Mouse (Mus musculus): ENCODE measurements around the gene Fam98c. TPM values are rescaled to one million over a fixed set of nuclear protein-coding genes. Genes with fewer than 3 reads are reported as not detected.
A peak's percentile ranks its signal among the peaks of the same experiment; 100 is the strongest.

Fam98c gene
- polyA plus RNA-seq, 1 experiment from 2014 or later, result 32.8 TPM

GRCm38 (mm10) chr7:29180077-29180853 is 24.2 kb upstream of the Fam98c start, which contains the start of gene Psmd8:
Gene Psmd8, minus strand, starts transcription at chr7:29180701.
- H3K4me2 ChIP-seq (replicated peaks; ENCODE audit: low read depth), result peak within 1 kb of the TSS; percentile 86
- ATAC-seq (ENCODE audit: low FRiP score, low TSS enrichment), result peak; percentile 97
- no peaks in the 10 kb centered on the region for H3K27me3 ChIP-seq (ENCODE audit: control insufficient read depth, insufficient read depth, low read length)
- peaks cover 4% of the 10 kb centered on the region; the same call in 1 of the 2 replicates for H3K4me1 ChIP-seq (replicated peaks; ENCODE audit: control insufficient read depth, insufficient read depth)
- no peaks in the 10 kb centered on the region for H3K9me3 ChIP-seq (ENCODE audit: control insufficient read depth, low read length)
- peaks cover 9% of the 10 kb centered on the region for H3K36me3 ChIP-seq (ENCODE audit: control insufficient read depth, insufficient read depth, low read length)
- peak; percentile 71 for TF ChIP-seq CTCF (IDR thresholded peaks at IDR 0.05; ENCODE audit: low read depth)
- TF ChIP-seq EP300 (optimal IDR thresholded peaks at IDR 0.05), result no peak
- WGBS, result under 1% methylated on average over 62 of the region's 62 CpGs
- H3K9ac ChIP-seq (ENCODE audit: low read length), result peak within 1 kb of the TSS; percentile 81
- peak within 1 kb of the TSS; percentile 81 for H3K4me3 ChIP-seq (ENCODE audit: low read depth, low read length)
- DNase-seq (ENCODE audit: low spot score), result peak; percentile 98
- H3K27ac ChIP-seq (replicated peaks), result peak within 1 kb of the TSS; percentile 75

- TF ChIP-seq CTCF (IDR thresholded peaks at IDR 0.05; ENCODE audit: low read depth) (no peak), EP300 (optimal IDR thresholded peaks at IDR 0.05) (no peak)
These were observed 23.3 kb upstream of the Fam98c start for GRCm38 (mm10) chr7:29179323-29179722.

GRCm38 (mm10) chr7:29178106-29178505 is 22.1 kb upstream of the Fam98c start:
- no peak overlapping the region for H3K4me3 ChIP-seq (ENCODE audit: low read depth, low read length)
- no peak overlapping the region for H3K4me2 ChIP-seq (replicated peaks; ENCODE audit: low read depth)
- ATAC-seq (ENCODE audit: low FRiP score, low TSS enrichment), result no peak
- H3K4me1 ChIP-seq (replicated peaks; ENCODE audit: control insufficient read depth, insufficient read depth), result peaks cover 4% of the 10 kb centered on the region; the same call in 1 of the 2 replicates
- DNase-seq (ENCODE audit: low spot score), result no peak
- no peaks in the 10 kb centered on the region for H3K27me3 ChIP-seq (ENCODE audit: control insufficient read depth, insufficient read depth, low read length)
- no peak for TF ChIP-seq EP300 (optimal IDR thresholded peaks at IDR 0.05)
- peak; percentile 45 for TF ChIP-seq CTCF (IDR thresholded peaks at IDR 0.05; ENCODE audit: low read depth)
- peaks cover 22% of the 10 kb centered on the region for H3K36me3 ChIP-seq (ENCODE audit: control insufficient read depth, insufficient read depth, low read length)
- no peak overlapping the region for H3K27ac ChIP-seq (replicated peaks)
- no peaks in the 10 kb centered on the region for H3K9me3 ChIP-seq (ENCODE audit: control insufficient read depth, low read length)
- H3K9ac ChIP-seq (ENCODE audit: low read length), result no peak overlapping the region
- 91% methylated on average over 4 of the region's 4 CpGs for WGBS

More at GRCm38 (mm10) chr7:29179323-29179722, 23.3 kb upstream of the Fam98c start:
- peak; percentile 30 for ATAC-seq (ENCODE audit: low FRiP score, low TSS enrichment)
- H3K4me1 ChIP-seq (replicated peaks; ENCODE audit: control insufficient read depth, insufficient read depth), result peaks cover 4% of the 10 kb centered on the region; the same call in 1 of the 2 replicates
- H3K27ac ChIP-seq (replicated peaks), result 0 out of 2 replicates have a peak overlapping the region, but pooled peaks have one; percentile 46
- peak; percentile 43 for DNase-seq (ENCODE audit: low spot score)
- peak overlapping the region; percentile 86 for H3K4me2 ChIP-seq (replicated peaks; ENCODE audit: low read depth)
- H3K9me3 ChIP-seq (ENCODE audit: control insufficient read depth, low read length), result no peaks in the 10 kb centered on the region
- peak overlapping the region; percentile 81 for H3K4me3 ChIP-seq (ENCODE audit: low read depth, low read length)
- 19% methylated on average over 7 of the region's 7 CpGs for WGBS
- peak overlapping the region; percentile 50 for H3K9ac ChIP-seq (ENCODE audit: low read length)
- H3K27me3 ChIP-seq (ENCODE audit: control insufficient read depth, insufficient read depth, low read length), result no peaks in the 10 kb centered on the region
- H3K36me3 ChIP-seq (ENCODE audit: control insufficient read depth, insufficient read depth, low read length), result peaks cover 18% of the 10 kb centered on the region

DNA sequence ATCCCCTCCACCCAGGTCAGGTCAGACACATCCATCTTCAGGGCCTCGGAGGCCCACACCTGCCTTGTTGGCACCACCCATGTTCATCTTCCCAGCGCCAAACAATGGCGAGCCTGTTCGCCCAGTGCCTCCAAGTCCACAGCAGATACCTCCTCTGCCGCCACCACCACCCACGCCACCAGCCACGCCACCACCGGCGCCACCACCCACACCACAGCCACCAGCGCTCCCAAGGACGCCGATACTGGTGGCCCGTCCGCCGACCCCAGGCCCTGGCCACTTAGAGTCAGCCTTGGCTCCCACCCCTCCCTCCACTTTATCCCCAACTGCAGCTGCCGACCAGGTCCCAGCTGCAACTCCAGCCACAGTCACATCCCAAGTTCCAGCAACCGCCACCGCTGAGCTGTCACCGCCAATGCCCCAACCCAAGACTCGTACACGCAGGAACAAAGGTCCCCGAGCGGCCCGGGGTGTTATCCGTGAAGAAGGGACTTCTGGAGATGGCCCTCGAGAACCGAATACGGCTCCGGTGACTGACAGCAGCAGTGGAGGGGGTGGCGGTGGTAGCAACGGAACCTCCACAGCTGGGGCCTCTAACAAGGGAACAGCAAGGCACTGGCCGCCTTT is 16.5 kb upstream of the Fam98c start:
- Histone ChIP-seq H3K27me3 (ENCODE audit: control insufficient read depth, insufficient read depth, low read length) (no peaks in the 10 kb centered on the region), H3K4me2 (replicated peaks; ENCODE audit: low read depth) (no peak overlapping the region; the same call in 1 of the 2 replicates), H3K4me1 (replicated peaks; ENCODE audit: control insufficient read depth, insufficient read depth) (peaks cover 6% of the 10 kb centered on the region; the same call in 1 of the 2 replicates), H3K27ac (replicated peaks) (no peak overlapping the region), H3K9me3 (ENCODE audit: control insufficient read depth, low read length) (no peaks in the 10 kb centered on the region), H3K9ac (ENCODE audit: low read length) (no peak overlapping the region), H3K36me3 (ENCODE audit: control insufficient read depth, insufficient read depth, low read length) (peaks cover 22% of the 10 kb centered on the region), H3K4me3 (ENCODE audit: low read depth, low read length) (no peak overlapping the region)
- DNase-seq (ENCODE audit: low spot score) (no peak), ATAC-seq (ENCODE audit: low FRiP score, low TSS enrichment) (no peak)
- no peak for TF ChIP-seq CTCF (IDR thresholded peaks at IDR 0.05; ENCODE audit: low read depth)
- no peak for TF ChIP-seq EP300 (optimal IDR thresholded peaks at IDR 0.05)
- 55% methylated on average over 30 of the region's 32 CpGs for WGBS

DNA sequence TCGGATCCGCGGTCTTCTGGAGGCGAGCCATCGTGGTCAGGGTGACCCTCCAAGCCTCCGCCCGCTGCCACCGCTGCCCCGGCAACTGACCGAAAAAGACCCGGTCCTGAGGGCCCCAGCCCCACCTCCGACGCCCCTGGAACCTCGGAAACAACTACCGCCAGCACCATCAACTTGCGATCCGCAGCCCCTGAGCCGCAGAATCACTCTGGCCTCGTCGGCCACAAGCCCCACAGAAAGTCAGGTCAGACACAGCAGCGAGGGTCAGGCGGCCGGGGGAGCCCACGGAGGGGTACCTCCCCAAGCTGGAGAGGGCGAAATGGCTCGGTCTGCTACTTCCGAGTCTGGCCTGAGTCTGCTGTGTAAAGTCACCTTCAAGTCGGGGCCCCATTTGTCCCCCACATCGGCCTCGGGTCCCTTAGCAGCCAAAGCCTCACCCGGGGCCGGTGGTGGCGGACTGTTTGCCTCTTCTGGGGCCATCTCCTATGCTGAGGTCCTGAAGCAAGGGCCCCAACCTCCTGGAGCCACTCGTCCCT is 15.6 kb upstream of the Fam98c start:
- Histone ChIP-seq H3K4me1 (replicated peaks; ENCODE audit: control insufficient read depth, insufficient read depth) (peaks cover 6% of the 10 kb centered on the region; the same call in 1 of the 2 replicates), H3K27me3 (ENCODE audit: control insufficient read depth, insufficient read depth, low read length) (no peaks in the 10 kb centered on the region), H3K27ac (replicated peaks) (no peak overlapping the region), H3K4me2 (replicated peaks; ENCODE audit: low read depth) (peak overlapping the region; percentile 72), H3K9me3 (ENCODE audit: control insufficient read depth, low read length) (no peaks in the 10 kb centered on the region), H3K9ac (ENCODE audit: low read length) (peak overlapping the region; percentile 55), H3K4me3 (ENCODE audit: low read depth, low read length) (peak overlapping the region; percentile 54), H3K36me3 (ENCODE audit: control insufficient read depth, insufficient read depth, low read length) (peaks cover 19% of the 10 kb centered on the region)
- WGBS, result 12% methylated on average over 34 of the region's 34 CpGs
- no peak for ATAC-seq (ENCODE audit: low FRiP score, low TSS enrichment)
- peak; percentile 31 for DNase-seq (ENCODE audit: low spot score)
- no peak for TF ChIP-seq EP300 (optimal IDR thresholded peaks at IDR 0.05)
- TF ChIP-seq CTCF (IDR thresholded peaks at IDR 0.05; ENCODE audit: low read depth), result no peak

Measured in stomach, postnatal 0 days (tissue).